Mouse (Mus musculus) skeletal muscle tissue, adult 2 months (tissue): ENCODE results near the gene Gria3.

Source experiments
- DNase-seq: peaks from one replicate; pipeline ENCODE4 v3.0.0-alpha.2; 2012; ENCODE audit warnings: low read depth, low spot score

Gene Gria3

DNA sequence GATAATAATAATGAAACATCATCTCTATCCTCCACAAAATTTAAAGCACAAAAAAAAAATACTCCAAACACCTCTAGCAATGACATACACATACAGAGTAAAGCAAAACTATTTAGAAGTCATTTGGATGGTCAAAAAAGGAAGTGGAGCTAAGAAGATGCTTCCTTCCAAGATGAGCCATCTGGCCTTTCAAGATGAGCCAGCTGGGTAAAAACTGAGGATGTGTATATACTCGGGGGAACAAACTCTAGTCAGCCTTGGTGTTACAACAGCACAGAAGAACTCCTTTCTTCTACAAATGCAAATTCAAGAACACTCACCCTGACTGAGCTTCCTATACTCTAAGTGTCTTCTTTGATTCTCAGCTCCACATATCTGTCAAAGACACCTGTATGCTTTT is 172.4 kb downstream of the Gria3 start:
- DNase-seq = no peak

DNA sequence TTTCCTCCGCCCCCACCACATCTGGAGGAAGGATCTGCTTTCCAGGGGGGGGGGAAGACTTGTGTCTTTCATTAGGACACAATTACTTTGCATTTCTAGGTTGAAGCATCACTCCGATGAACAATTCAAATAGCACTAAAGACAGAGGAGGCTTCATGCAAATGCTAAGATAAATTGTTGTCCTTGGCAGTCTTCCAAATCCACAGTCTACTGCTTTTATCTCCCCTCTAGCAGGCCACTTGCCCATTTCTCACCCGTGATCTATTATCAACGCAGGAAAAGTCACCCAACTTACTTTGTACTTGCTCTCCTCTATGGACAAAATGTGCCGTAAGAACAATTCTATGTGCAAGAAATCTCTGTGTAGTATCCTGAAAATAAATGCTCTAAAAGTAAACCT is 178.1 kb downstream of the Gria3 start:
- no peak for DNase-seq

DNA sequence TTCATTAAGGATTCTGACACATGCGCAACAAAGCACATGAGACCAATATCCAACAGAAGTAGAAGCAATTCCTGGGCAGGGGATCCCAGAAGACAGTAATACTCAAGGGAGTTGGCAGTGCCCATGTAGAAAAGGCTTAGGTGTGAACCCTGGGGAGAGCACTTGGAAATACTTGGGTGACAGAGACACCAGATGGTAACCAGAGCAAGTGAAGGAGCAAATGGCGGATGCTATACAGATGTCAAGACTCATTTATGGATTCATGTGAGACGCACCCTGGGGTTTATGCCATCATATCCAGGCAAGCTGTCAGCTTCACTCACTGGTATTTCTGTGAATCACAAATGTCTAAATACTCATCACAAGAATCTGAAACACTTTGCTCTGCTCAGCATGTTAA is 187.0 kb downstream of the Gria3 start:
- no peak for DNase-seq

DNA sequence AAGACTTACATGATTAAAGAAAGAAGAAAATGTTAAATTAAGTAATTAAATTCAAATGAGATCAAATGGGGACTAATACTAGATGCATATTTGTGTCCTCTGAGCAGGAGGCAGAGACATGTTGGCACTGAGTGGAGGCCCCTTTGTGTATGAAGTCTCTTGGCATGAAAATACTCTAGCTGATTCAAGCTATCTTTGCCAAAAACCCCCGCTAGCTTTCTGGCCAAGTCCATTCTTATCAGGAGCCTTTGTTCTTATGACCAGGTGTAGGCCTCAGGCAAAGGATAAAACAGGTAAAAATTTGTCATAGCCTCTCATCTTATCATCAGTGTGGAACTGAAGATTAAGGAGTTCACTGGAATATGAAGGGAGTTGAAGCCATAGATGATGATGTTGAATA is 206.5 kb downstream of the Gria3 start:
- DNase-seq = no peak

DNA sequence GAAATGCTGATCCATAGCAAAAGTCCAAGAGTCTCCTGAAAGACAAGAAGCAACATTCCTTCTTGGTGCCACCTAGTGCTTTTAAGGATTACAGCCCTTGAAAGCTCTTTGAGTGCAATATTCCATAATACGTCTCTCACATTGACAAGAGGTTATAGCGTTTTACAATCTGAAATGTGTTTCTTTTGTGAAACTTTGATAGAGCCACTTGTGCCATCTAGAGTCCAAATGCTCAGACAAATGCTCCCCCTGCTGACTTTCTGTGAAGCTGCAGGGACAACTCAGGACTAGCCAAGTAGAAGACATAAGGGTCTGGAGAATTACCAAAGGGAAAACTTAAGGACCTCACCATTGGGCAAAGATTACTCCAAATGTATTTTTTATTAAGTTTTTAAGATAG is 214.3 kb downstream of the Gria3 start:
- peak; percentile 0 for DNase-seq

DNA sequence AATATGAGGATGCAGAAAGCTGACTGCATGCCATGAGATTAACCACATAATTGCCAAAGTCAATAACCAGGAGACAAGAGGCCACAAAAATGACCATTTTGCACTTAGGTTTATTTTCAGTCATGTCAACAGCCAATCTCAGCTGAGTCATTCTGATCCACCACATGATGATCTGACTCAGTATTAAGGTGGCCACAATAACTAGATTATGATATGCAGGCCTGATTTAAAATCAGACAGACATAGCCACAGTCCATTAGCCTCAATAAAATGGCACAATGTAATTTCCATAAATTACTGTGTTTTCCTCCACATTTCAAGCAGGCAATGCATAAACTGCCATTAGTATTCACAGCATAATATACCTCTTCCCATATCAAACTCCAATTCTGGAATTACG is 216.3 kb downstream of the Gria3 start:
- DNase-seq = no peak

DNA sequence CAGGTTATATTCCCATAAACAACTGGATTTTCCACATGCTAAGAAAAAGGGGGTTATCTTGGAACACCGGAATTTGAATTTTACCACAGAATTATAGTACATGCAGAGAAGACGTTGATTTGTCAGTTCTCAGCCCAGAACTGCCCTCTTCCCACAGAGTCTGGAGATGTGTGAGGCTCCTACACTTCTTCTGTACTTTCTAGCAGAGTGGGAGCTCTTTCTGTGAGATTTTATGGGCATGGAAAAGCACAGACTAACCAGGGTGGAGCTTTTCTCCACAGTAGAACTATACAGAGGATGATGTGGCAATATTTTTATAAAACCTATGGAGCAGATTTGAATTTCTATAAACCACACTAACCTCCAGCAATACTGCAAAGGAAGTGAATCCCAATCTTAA is 217.7 kb downstream of the Gria3 start:
- no peak for DNase-seq

DNA sequence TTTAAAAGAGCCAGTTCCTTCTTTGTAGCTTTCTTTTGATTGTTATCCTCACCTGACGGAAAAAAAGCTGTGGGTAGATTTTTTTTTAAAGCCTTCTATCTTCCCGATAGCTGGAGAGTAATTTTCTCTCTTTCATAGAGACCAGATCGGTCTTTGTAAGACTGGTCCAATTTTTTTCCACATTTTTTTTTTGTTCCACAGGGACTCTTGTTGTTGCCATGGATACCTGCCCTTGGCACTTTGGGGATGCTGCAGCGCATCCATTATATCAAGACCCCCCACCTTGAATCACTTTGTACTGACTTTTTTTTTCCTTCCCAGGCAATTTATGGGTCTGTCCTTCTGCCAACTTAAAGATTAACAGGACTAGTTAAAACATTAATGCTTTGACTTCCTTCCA is 232.9 kb downstream of the Gria3 start:
- DNase-seq = no peak

DNA sequence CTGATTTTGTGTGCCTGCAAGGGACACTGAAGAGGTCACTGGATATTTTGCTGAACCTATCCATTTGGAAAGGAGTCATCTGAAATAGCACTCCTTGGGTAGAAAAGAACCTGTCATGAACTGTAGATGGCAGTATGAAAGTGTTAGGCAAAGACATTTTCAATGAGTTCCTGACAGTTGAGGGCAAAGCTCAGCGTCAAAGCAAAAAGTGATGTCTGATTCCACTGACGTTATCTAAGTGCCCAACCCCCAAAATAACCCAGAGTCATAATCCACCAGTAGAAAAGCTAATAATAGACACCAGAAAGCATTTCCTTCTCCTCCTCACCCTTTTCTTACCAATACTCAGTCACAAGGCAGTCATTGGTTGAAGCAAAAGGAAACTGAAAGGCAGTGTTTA is 244.3 kb downstream of the Gria3 start:
- no peak for DNase-seq

DNA sequence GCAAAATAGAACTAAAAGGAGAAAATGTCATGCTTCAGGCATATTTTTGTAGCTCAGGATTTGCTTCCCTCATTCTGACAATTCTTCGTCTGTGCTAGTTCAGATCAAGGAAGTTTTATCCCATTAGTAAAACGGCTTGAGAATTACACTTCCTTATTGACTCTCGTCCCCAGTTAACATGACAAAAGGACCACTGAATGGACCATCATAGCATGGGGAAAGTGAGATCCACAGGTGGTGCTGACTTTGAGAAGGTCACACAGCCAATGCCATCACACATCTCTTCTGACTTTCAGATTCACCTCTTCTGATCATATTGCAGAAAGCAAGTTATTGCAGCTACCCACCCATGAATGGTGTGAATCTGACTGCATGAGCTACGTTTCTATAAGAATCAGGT is 257.1 kb downstream of the Gria3 start:
- no peak for DNase-seq

DNA sequence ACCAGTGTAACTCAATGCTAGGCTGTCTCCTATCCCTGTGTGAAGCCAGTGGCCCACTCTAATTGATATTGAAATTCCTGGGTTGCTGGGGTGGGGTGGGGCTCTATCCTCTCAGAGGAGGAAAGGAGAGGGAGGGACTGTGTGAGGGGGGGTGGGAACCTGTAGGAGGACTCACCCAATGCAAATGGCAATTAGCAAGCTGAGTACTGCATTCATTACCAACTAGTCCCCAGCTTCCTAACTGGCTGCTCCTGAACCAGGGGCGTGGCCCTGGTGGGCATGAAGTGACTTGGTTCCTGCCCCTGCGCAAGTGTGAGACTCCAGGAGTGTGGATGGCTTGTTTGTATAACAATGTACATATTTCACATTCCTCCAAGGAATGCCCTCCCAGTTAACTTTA is 288.2 kb downstream of the Gria3 start:
- DNase-seq = no peak

DNA sequence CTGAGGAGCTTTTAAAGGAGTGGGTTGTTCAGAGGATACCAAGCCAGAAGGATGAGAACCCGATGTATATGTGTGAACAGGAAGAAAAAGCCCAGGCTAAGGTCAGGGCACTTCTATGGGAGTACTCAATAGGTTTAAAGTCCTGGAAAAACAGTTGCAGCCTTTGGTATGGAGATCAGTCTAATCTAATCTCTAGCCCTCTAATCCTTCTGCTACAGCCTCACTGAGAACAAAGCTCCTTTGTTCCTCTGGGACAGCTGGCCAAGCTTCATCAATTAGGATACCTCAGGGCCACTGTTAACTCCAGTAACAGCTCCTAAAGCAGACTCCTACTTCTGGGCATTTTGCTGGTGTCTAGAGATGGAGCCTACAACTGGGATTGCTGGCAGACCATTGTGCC is 291.4 kb downstream of the Gria3 start:
- DNase-seq = no peak
